Mouse (Mus musculus): ENCODE results near the gene 4921524J17Rik.

GRCm38 (mm10) chr8:85450335-85450734 is 17.7 kb upstream of the 4921524J17Rik start:
- TF ChIP-seq CTCF (IDR thresholded peaks at IDR 0.05; ENCODE audit: low read depth, low read length) (no peak), POLR2A (IDR thresholded peaks at IDR 0.05; ENCODE audit: insufficient read depth, low read length) (no peak), EP300 (IDR thresholded peaks at IDR 0.05; ENCODE audit: insufficient read depth, low read depth, low read length) (no peak)

Data from ES-Bruce4 (cell line).